Mouse (Mus musculus) testis, adult 2 months (tissue): ENCODE results near the gene Rhox2e.
"Not testable (repeated sequence)": the region's sequence is repeated elsewhere in the genome, so short reads cannot be mapped to it uniquely, and the experiment has no call there.

Source experiments
- CTCF ChIP-seq: fragments of 200-500 bp; IDR thresholded peaks from 2 replicates; pipeline ENCODE4 v1.5.1; 2012; ENCODE audit warnings: low read depth, mild to moderate bottlenecking, inconsistent platforms, low read length, moderate library complexity; ENCODE audit not compliant: control insufficient read depth, insufficient read depth, insufficient replicate concordance
- POLR2A ChIP-seq: fragments of 200-500 bp; IDR thresholded peaks from 2 replicates; pipeline ENCODE4 v1.6.1; 2012; ENCODE audit warnings: low read depth, mild to moderate bottlenecking, inconsistent platforms, low read length, moderate library complexity; ENCODE audit not compliant: control insufficient read depth

GRCm38 (mm10) chrX:37530152-37530551, at the start of gene Rhox2e:
- TF ChIP-seq CTCF, POLR2A: not testable (repeated sequence)
